Mouse (Mus musculus) urinary bladder, postnatal 14 days (tissue): ENCODE results near the gene Zfp266.
A peak's percentile ranks its signal among the peaks of the same experiment; 100 is the strongest.
"Not testable (repeated sequence)": the region's sequence is repeated elsewhere in the genome, so short reads cannot be mapped to it uniquely, and the experiment has no call there.

Source experiments
- DNase-seq: peaks from one replicate; pipeline ENCODE4 v3.0.0; 2021; ENCODE audit warnings: low spot score

Gene Zfp266

GRCm38 (mm10) chr9:20521306-20521957 is at the start of gene Zfp266:
Gene Zfp266, minus strand, starts transcription at chr9:20521417.
- peak; percentile 92 for DNase-seq

GRCm38 (mm10) chr9:20565326-20566030 is 44.3 kb upstream of the Zfp266 start:
- not testable (repeated sequence) for DNase-seq

GRCm38 (mm10) chr9:20562177-20562576 is 41.0 kb upstream of the Zfp266 start:
- DNase-seq: no peak

- DNase-seq: no peak
These were observed 31.5 kb upstream of the Zfp266 start for GRCm38 (mm10) chr9:20552698-20553097.

GRCm38 (mm10) chr9:20551781-20552275 is 30.6 kb upstream of the Zfp266 start:
- DNase-seq: no peak

GRCm38 (mm10) chr9:20545151-20545550 is 23.9 kb upstream of the Zfp266 start:
- DNase-seq: peak; percentile 18

GRCm38 (mm10) chr9:20544070-20544821 is 23.0 kb upstream of the Zfp266 start:
- peak; percentile 91 for DNase-seq

- peak; percentile 24 for DNase-seq
These were observed 22.3 kb upstream of the Zfp266 start for GRCm38 (mm10) chr9:20543496-20543895.

GRCm38 (mm10) chr9:20536598-20536997 is 15.4 kb upstream of the Zfp266 start:
- DNase-seq: no peak

- no peak for DNase-seq
These were observed 13.2 kb upstream of the Zfp266 start for GRCm38 (mm10) chr9:20534326-20534926.

GRCm38 (mm10) chr9:20520531-20521210 is 546 bp downstream of the Zfp266 start:
- no peak for DNase-seq

- DNase-seq: no peak
These were observed 1.3 kb downstream of the Zfp266 start for GRCm38 (mm10) chr9:20519949-20520348.

GRCm38 (mm10) chr9:20518708-20519107 is 2.5 kb downstream of the Zfp266 start:
- no peak for DNase-seq

- DNase-seq: no peak
These were observed 3.5 kb downstream of the Zfp266 start for GRCm38 (mm10) chr9:20517727-20518126.

GRCm38 (mm10) chr9:20514016-20514415 is 7.2 kb downstream of the Zfp266 start:
- DNase-seq: no peak

- no peak for DNase-seq
These were observed 8.5 kb downstream of the Zfp266 start for GRCm38 (mm10) chr9:20512714-20513113.

GRCm38 (mm10) chr9:20511645-20512044 is 9.6 kb downstream of the Zfp266 start:
- no peak for DNase-seq

- no peak for DNase-seq
These were observed 10.9 kb downstream of the Zfp266 start for GRCm38 (mm10) chr9:20510346-20510745.

GRCm38 (mm10) chr9:20509676-20510075 is 11.5 kb downstream of the Zfp266 start:
- DNase-seq: no peak

- no peak for DNase-seq
These were observed 16.4 kb downstream of the Zfp266 start for GRCm38 (mm10) chr9:20504801-20505200.

GRCm38 (mm10) chr9:20493281-20493680 is 27.9 kb downstream of the Zfp266 start:
- DNase-seq: no peak
